Mouse (Mus musculus): ENCODE data around the gene Nadk.
"Not testable (repeated sequence)": the region's sequence is repeated elsewhere in the genome, so short reads cannot be mapped to it uniquely, and the experiment has no call there.

Nadk gene

DNA sequence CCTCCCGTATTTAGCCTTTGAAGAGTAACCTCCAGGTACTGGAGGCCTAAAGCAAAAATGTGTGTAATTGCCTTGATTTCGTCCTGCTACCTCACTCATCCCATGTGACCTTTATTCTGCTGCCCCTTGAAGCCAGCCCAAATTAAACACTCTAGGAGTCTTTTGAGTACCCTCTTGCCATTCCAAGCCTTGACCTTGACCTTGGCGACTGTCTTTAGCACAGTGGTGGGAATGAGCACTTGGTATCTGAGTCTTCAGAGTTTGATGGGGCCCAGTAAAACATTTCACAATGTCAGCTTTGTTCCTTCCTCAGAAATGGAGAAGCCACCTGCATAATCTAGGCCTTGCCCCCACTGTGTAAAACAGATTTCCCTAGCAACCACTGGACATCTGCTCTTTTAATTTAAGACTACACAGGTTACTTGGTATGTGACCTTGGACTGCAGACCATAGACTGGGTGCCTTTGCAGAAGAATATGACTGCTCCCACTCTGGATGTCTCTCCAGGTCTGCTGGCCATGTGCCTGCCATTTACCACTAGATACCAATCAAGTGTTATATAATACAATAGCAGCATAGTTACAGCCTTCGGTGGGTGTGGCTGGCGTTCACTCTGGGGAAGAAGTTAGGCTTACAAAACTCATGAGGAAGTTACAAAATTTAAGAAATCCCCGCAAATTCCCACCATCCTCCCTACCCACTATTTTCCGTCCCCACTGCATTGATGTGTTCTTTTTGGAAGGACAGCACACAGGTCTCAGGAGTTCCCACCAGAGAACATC lies at the start of gene Nadk:
Gene Nadk (plus strand): TSS at position 718 of the 782 bp plus-strand sequence.
- no peak for DNase-seq

DNA sequence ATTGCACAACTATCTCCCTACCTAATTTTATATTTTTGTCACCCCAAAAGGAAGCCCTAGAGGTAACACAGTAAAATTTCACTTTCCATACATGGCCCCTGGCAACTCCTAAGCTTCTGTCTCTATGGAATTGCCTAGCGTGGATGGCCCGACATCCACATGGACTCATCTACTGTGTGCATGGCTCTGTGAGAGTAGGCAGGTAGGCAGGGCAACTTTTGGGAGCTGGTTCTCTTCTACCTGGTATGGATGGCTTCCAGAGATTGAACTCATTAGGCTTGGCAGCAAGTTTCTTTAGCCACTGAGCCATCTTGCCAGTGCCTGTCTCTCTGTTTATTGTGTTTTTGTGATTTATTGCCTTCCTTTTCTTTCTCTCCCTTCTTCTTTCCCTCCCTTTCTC lies 47.4 kb upstream of the Nadk start:
- DNase-seq, result no peak

DNA sequence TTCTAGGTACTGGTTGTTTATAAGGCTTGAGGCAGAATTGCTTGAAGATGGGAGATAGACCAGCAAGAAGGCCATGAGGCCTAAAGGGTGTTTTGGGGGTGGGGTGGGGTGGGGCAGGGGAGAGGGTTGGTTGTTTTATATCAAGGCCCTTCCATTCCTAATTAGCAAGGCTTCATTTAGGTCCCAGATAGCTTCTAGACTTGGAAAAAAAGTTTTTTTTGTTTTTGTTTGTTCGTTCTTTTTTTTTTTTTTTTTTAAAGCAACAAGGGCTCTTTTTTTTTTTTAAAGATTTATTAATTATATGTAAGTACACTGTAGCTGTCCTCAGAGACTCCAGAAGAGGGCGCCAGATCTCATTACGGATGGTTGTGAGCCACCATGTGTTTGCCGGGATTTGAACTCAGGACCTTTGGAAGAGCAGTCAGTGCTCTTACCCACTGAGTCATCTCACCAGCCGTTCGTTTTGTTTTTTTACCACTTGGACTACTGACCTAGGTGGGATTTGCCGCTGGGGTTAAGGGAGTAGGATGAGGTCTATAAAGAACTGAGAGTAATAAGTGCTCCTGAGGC lies 44.1 kb upstream of the Nadk start:
- peak; percentile 20 for DNase-seq

DNA sequence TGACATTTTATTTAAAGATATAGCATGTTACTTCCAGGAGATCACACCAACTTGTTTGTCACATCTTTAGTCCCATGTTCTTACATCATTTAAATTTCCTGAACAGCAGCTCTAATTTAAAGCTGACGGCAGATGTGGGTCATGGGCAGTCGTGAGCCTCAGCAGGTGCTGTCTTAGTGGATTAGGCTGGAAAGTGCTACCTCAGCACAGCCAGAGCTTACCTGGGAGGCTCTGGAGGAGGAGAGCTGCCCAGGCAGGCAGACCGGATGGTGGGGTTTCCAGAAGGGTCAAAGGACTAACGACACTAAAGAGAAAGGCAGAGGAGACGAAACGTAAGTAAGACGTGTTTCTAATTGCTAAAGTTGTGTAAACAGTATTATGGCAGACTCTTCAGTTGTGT lies 39.9 kb upstream of the Nadk start:
- peak; percentile 14 for DNase-seq

DNA sequence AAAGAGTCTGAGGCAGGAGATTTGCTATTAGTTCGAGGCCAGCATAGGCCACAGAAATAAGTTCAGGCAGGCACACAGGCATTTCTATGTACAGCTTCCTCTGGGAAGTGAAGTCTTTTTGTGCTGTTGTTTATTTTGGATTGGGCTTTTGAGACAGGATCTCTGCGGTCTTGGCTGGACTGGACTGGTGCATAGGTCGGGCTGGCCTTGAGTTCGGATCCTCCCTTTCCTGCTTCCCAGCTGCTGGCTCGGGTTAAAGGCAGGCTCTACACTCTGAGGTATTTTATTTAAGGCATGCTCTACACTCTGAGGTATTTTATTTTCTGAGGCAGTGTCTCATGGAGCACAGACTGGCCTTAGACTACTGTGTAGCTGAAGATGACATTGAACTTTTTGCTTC lies 36.4 kb upstream of the Nadk start:
- DNase-seq, result peak; percentile 37

DNA sequence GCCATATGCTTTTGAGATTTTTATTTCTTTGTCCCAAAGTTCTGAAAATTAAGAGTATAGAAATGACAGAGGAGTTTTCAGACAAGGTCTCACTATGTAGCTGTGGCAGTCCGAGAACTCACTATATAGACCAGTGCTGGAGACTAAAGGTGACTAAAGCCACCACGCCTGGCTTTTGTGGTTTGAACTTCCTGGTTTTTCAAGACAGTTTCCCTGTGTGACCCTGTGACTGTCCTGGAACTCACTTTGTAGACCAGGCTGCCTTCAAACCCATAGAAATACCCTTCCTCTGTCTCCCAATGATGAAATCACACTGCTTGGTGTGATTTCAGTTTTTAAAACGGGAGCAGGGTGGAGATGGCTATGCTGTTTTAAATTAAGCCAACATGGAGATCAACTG lies 32.9 kb upstream of the Nadk start:
- DNase-seq, result no peak

DNA sequence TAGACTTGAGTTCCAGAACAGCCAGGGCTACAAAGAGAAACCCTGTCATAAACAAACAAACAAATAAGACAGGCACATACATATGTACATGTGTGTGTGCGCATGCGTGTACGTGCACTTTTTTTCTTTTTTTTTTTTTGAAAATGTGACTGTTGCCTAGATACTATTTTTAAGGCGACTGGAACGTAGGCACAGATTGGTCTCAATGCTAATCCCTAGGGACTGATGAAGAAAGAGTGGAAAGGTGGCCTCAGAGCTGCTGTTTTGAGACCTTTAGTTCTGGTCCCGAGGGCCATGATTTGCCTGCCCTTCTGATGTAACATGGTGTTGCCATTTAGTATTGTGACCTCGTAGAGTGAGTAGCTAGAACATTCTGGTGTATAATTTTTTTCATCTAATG lies 12.2 kb upstream of the Nadk start:
- DNase-seq, result no peak

DNA sequence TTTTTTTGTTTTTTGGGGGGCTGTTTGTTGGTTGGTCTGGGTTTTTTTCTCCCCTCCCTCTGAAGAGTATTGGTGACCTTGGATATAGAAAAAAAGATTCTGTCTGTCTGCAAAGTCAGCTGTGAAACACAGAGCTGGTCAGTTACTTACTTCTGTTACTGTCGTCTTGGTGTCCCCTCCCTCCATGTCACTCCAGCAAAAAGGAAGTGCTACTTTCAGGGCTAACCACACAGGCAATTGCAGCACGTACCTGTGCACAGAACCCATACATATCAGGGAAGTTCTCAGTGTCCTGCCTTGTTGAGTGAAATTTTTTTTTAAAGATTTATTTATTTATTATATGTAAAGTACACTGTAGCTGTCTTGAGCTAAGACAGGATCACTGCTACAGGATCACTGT lies 11.7 kb upstream of the Nadk start:
- DNase-seq, result no peak

DNA sequence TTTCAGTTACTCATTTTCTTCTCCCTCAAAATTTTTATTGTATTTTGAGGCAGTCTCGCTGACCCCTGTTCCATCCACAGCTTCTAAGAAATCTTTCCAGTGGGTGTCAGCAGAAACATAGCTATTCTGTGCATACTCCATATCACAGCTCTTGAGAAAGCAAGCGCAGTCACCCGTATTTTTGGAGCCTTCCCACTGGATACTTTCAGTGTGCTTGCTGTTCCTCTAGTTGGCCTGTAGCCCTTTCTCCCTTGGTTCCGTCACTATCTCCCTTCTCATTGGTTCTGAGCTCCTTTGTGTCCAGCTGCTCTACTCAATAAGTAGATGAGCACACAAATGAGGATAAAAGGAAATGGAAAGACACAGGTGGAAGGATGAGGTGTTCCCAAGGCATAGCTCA lies 11.1 kb upstream of the Nadk start:
- no peak for DNase-seq

DNA sequence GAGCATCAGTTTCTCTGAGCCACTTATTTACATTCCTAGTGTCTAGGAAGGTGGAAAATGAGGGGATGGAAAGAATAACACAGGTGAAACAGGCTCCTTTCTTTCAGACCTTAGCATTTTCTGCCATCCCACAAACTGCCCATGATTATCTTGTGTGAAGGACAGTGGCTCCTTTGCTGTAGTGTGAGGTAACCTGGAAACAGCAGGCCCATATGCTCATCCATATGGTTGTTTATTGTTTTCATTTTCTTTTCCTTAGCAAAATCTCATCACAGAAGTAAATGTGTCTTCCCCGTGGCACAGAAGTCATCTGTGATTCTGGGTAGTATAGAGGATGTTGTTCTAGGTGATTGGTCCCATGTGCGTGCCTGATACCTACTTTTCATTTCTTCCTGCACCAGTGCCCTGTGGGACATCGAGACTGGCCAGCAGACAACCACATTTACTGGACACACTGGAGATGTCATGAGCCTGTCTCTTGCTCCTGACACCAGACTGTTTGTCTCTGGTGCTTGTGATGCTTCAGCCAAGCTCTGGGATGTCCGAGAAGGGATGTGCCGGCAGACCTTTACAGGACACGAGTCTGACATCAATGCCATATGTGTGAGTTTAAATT lies 9.2 kb upstream of the Nadk start:
- DNase-seq, result no peak

DNA sequence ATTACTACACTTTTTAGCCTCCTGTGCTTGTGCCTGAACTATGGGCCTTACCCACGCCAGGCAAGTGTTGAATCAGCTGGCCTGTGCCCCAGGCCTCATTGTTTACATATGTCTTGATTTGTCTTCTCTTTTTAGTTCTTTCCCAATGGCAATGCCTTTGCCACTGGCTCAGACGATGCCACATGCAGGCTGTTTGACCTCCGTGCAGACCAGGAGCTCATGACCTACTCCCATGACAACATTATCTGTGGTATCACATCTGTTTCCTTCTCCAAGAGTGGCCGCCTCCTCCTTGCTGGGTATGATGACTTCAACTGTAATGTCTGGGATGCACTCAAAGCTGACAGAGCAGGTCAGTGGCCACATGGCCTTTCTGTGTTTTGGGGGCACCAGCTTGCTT lies 7.3 kb upstream of the Nadk start:
- no peak for DNase-seq

DNA sequence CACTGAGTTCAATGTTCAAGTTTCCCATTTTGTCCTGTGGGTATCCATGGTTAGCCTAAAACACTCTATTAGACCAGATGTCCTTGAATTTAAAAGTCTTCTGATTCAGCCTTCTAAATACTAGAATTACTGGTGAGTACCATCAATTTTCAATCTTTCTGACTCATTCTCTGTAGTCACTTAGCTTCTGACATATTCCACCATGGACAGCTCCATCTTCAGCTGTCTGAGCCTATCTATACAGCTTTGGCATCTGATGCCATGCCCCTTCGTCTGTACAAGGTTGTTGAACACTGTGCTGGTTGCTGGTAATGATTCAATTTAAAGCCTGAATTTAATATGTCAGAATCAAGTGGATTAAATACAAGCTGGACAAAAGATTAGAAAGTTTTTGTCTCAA lies 6.7 kb upstream of the Nadk start:
- no peak for DNase-seq

DNA sequence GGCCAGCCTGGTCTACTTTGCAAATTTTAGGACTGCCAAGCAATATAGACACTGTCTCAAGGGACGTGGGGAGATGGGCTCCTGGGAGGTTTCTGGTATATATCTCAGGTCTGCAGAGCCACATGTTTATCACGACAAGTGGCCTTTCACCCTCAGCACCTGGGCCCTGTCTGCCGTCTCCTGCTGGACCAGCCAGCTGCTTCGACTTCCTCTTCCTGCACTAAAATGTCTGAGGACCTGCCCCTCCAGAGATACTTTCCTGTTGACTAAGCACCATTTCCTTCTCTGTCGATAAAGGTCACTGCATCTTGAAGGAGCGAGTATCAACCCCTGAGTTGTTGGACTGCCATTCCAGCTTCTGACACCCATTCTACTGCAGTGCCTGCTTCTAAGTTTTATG lies 2.7 kb upstream of the Nadk start:
- DNase-seq, result peak; percentile 39

DNA sequence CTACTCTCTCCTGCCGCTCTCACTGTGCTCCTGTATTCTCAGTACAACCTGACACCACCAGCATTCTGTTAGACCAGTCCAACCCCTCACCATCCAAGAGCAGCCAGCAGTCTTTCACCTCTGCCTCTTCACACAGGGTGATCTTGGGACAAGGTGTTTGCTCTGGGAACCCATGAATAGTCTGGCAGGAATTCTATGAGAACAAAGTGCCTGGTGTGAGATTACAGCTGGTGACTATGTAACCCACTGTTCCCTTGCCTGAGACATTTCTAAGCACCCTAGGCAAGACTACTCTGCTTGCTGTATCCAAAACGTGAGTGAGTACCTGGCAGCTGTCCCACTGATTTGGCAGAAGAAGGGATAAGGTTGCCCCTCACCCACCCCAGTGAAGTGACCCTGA lies 1.2 kb upstream of the Nadk start:
- no peak for DNase-seq

DNA sequence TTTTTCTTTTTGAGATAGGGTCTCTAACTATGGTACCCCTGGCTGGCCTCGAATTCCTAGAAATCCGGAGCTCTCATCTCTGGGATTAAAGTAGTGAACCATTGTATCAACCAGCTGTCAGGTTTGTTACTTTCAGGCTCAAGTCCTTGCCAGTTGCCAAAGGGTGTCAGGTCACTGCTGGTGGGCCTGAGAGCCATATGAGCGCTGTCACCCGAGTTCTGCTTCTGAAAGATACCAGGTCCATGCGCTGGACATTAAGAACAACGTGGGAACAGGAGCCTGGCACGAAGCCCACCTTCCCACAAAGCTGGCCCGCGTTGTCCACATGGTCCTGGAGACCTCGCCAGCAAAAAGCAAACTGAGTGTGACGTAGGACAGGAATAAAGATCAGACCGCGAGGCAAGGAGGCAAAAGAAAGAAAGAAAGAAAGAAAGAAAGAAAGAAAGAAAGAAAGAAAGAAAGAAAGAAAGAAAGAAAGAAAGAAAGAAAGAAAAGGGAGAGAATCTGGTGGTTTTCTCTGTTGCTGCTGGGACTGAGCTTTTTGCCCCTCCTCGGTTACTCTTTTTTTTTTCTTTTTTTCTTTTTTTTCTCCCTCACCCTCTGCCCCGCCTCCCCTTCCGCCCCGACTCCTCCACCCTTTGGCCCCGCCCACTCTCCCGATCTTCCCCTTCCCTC lies 684 bp downstream of the Nadk start:
- DNase-seq, result peak; percentile 82

DNA sequence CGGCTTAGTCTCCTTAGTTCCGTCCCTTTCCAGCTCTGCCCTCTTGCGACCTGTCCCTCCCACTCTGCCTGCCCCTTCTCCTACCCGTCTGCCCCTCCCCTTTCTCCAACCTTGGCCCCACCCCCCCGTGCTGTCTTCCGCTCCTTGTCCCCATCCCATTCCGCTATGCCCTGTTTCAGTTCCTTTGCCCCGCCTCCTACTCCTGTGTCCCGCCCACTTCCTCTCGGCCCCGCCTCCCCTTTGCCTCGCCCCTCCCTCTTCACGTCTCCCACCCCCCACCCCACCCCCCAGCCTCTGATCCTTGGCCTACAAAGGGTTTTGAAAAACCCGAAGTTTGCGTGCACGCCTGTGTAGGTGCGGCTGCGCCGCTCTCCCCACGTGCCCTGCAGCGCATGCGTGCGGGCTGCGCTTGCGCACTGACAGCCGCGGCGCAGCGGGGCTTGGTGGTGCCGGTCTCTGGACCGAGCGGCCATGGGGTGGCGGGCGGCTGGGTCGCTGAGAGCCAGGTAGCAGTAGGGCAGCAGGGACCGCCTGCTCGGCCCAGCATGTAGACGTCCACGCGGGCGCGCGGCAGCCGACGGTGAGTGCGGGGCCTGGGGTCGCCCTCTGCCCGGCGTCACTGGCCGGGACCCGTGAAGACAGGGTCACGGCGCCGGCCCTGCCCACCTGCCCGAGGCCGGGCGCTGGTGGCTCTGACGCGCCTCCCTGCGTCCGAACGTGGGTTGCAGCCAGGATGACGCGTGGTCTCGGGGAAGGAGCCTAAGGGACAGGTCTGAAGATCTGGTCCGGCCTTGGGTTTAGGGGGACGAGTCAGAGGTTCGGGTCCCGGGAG lies 1.4 kb downstream of the Nadk start:
- peak; percentile 98 for DNase-seq

DNA sequence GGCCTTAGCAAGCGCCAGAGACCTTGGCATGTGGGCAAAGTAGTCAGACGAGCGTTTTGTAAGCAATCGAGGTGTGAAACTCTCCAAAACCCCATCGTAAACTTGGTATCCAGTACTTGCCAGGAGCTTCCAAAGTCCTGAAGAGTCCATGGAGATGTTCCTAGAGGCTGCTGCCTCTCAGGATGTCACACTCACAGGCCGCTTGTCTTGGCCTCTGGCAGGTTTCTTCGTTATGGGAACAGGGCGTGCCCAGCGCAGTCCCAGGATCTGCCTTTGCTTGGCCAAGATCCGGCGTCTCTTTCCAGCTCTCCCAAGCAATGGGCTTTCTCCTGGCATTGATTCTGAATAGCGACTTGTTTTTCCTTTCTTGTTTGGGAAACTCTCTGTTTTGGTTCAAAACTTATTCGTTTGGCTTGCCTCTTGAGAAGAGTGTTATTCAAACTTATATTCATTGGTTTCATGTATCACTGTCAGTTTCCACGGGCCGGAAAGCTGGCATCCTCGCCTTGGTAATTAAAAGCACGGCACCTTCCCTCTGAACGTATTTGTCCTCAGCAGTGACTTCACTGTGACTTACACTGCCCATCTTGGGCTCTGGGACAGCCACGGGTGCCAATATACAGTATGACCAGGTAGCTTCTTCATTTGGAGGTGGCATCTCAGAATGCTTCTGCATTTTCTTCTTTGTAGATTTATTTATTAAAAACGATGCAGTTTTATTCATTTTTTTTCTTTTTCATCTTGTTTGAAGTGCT lies 2.3 kb downstream of the Nadk start:
- peak; percentile 43 for DNase-seq

DNA sequence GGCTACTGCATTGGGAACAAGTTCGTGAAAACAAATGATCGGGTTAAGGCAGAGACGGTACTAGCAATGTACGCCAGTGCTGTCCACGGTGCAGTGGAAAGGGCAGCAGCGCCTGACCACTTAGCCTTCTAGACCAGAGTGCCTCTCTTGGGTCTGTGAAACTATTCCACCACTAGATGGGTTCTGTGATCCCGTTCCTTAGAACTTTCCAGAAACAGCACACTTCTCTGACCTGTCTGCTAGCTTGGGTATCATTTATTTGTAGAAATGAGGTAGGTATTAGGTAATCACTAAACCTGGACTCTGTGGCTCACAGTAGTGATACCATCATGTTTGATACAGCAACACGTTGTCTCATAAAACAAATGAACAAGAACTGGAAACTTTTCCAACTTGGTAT lies 4.4 kb downstream of the Nadk start:
- DNase-seq, result no peak

DNA sequence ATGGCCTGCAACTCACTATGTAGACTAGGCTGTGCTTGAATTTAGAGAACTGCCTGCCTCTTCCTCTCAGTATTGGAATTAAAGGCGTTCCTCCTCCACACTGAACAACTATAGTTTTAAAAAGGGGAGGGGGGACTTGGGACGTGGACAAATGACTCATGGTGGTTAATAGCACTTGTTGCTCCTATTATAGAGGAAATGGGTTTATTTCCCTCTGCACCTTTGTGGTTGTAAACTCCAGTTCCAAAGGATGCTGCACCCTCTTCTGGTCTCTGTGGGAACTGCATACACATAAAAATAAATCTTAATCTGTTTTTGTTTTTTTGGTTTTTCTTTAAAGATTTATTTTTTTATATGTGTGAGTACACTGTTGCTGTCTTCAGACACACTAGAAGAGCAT lies 6.0 kb downstream of the Nadk start:
- DNase-seq, result no peak

DNA sequence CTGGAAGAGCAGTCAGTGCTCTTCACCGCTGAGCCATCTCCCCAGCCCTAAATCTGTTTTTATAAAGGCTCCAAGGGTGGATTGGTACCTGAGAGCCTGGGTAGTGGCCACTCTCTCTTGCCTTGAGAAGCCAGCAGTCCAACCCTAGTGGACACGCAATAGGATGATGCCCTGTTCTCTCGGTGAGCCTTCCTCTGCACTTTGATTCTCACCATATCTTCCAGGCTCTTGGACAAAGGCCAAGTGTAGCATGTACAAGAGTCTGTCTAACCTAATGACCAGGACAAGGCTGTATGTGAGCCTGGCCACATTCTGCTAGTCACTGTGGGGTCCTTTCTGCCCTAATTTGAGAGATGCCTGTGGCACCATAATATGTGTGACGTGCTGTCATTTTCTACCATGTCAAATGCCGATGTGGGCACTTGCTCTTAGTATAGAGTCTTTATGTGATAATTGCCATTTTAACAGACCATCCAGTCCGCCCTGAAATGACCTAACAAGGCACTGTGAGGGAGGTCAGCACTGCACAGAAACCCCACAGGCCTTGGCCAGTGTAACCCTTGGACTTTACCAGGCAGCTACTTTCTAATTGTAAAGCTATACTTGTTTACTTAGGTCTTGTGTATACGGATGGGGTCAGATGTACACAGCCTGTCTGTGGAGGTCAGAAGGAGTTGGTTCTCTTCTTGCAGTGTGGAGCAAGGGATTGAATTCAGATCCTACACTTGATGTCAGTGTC lies 6.6 kb downstream of the Nadk start:
- no peak for DNase-seq

DNA sequence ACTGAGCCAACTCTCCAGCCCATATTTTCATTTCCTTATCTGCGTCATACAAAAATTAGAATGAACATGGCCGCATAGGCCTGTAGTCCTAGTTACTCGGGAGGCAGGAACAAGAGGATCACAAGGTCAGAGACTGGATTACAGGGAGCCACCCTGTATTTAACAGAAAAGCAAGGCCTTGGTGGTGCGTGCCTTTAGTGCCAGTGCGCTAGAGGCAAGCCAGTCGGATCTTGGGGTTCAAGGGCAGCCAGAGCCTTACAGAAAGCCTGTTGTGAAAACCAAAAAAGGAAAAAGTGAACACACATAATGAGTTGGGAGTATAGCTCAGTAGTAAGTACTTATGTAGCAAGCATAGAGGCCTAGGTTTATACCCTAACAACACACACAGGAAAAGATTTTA lies 7.6 kb downstream of the Nadk start:
- no peak for DNase-seq

DNA sequence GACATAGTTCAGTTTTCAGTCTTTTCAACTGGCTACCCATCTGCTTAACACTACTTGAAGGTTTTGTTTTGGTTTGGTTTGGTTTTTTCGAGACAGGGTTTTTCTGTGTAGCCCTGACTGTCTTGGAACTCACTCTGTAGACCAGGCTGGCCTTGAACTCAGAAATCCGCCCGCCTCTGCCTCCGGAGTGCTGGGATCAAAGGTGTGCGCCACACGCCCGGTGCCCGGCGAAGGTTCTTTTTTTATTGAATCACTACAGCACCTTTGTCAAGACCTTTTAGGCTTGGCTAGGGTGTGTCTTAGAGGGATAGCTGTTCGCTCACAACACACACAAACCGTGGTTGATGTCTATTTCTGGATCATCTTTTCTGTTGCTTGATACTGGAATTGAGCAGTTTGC lies 8.1 kb downstream of the Nadk start:
- not testable (repeated sequence) for DNase-seq
